Mouse (Mus musculus): ENCODE measurements around the gene Myh9.

GRCm38 (mm10) chr15:77785807-77786206 is 56.2 kb downstream of the Myh9 start:
- TF ChIP-seq CTCF (IDR thresholded peaks at IDR 0.05; ENCODE audit: insufficient read depth, low read depth, low read length) (no peak), POLR2A (IDR thresholded peaks at IDR 0.05; ENCODE audit: insufficient read depth, low read depth, low read length) (no peak)

All from olfactory bulb, adult 2 months (tissue).